In genomic region chr14:11556356-11557130, GRCm38 (mm10) we compare ENCODE assay signal across 7 mouse cellular contexts. TPM values are rescaled to one million over a fixed set of nuclear protein-coding genes. Genes with fewer than 3 reads are reported as not detected.
DNase-seq lines count a peak whose midpoint lies in the region; ATAC-seq and TF ChIP-seq lines count a peak whose summit lies in the region.

No protein-coding gene starts in this region.

- TF ChIP-seq POLR2A in limb, embryonic 14.5 days (IDR thresholded peaks at IDR 0.05; ENCODE audit: borderline replicate concordance, extremely low read depth, insufficient read depth, insufficient read length) = no peak

- DNase-seq in cerebellum, adult 18-20 months = peak; percentile 71 to 86
- DNase-seq in limb, embryonic 14.5 days (ENCODE audit: low spot score) = peak; percentile 58
- peak; percentile 47 for DNase-seq in urinary bladder, adult 2 months (ENCODE audit: low spot score)

- no peaks in the 10 kb centered on the region for H3K36me3 ChIP-seq in forebrain, embryonic 12.5 days (replicated peaks)
- no peaks in the 10 kb centered on the region for H3K36me3 ChIP-seq in heart, embryonic 13.5 days
- H3K36me3 ChIP-seq in kidney, embryonic 16.5 days (ENCODE audit: insufficient read depth, low read length) = no peaks in the 10 kb centered on the region
- no peaks in the 10 kb centered on the region for H3K36me3 ChIP-seq in limb, embryonic 14.5 days (ENCODE audit: control insufficient read depth, insufficient read depth, low read length)
- no peaks in the 10 kb centered on the region for H3K36me3 ChIP-seq in midbrain, embryonic 16.5 days (ENCODE audit: control insufficient read depth, insufficient read depth, low read length)

- H3K4me2 ChIP-seq in forebrain, embryonic 12.5 days = peak overlapping the region; percentile 95
- peak overlapping the region; percentile 97 for H3K4me2 ChIP-seq in heart, embryonic 13.5 days
- H3K4me2 ChIP-seq in kidney, embryonic 16.5 days (replicated peaks; ENCODE audit: low read depth, low read length) = peak overlapping the region; percentile 94
- peak overlapping the region; percentile 97 for H3K4me2 ChIP-seq in limb, embryonic 14.5 days (replicated peaks; ENCODE audit: low read depth, low read length, severe bottlenecking)
- H3K4me2 ChIP-seq in midbrain, embryonic 16.5 days (ENCODE audit: low read length) = peak overlapping the region; percentile 88

- WGBS in forebrain, embryonic 12.5 days = 8% methylated on average over 26 of the region's 26 CpGs
- WGBS in heart, embryonic 13.5 days = 4% methylated on average over 26 of the region's 26 CpGs
- WGBS in kidney, embryonic 16.5 days = 3% methylated on average over 26 of the region's 26 CpGs
- WGBS in limb, embryonic 14.5 days = 2% methylated on average over 26 of the region's 26 CpGs
- WGBS in midbrain, embryonic 16.5 days = 3% methylated on average over 26 of the region's 26 CpGs

- 0 out of 2 replicates have a peak overlapping the region, but pooled peaks have one; percentile 25 for H3K27ac ChIP-seq in forebrain, embryonic 12.5 days
- H3K27ac ChIP-seq in heart, embryonic 13.5 days (replicated peaks) = peak overlapping the region; percentile 32; the same call in 1 of the 2 replicates
- H3K27ac ChIP-seq in kidney, embryonic 16.5 days (ENCODE audit: low read length) = peak overlapping the region; percentile 31
- H3K27ac ChIP-seq in limb, embryonic 14.5 days (replicated peaks; ENCODE audit: low read depth, low read length) = no peak overlapping the region
- H3K27ac ChIP-seq in midbrain, embryonic 16.5 days (ENCODE audit: low read length) = peak overlapping the region; percentile 97

- ATAC-seq in forebrain, embryonic 12.5 days (ENCODE audit: low FRiP score) = peak; percentile 15; the same call in 1 of the 2 replicates
- ATAC-seq in heart, embryonic 13.5 days (ENCODE audit: extremely low read depth, insufficient number of reproducible peaks, low FRiP score, low TSS enrichment) = no peak
- ATAC-seq in kidney, embryonic 16.5 days (ENCODE audit: low FRiP score, low TSS enrichment) = no peak
- no peak for ATAC-seq in limb, embryonic 14.5 days (ENCODE audit: low FRiP score, low read depth)
- peak; percentile 9; the same call in 1 of the 2 replicates for ATAC-seq in midbrain, embryonic 16.5 days

- H3K9me3 ChIP-seq in forebrain, embryonic 12.5 days = no peaks in the 10 kb centered on the region
- no peaks in the 10 kb centered on the region for H3K9me3 ChIP-seq in heart, embryonic 13.5 days
- no peaks in the 10 kb centered on the region for H3K9me3 ChIP-seq in kidney, embryonic 16.5 days (ENCODE audit: low read length)
- no peaks in the 10 kb centered on the region for H3K9me3 ChIP-seq in limb, embryonic 14.5 days (ENCODE audit: control insufficient read depth, low read length)
- H3K9me3 ChIP-seq in midbrain, embryonic 16.5 days (replicated peaks; ENCODE audit: control insufficient read depth, low read length, poor library complexity, severe bottlenecking) = no peaks in the 10 kb centered on the region

- H3K4me1 ChIP-seq in forebrain, embryonic 12.5 days = peaks cover 20% of the 10 kb centered on the region
- peaks cover 36% of the 10 kb centered on the region for H3K4me1 ChIP-seq in heart, embryonic 13.5 days
- H3K4me1 ChIP-seq in kidney, embryonic 16.5 days (ENCODE audit: insufficient read depth, low read length) = peaks cover 51% of the 10 kb centered on the region
- peaks cover 15% of the 10 kb centered on the region for H3K4me1 ChIP-seq in limb, embryonic 14.5 days (ENCODE audit: control insufficient read depth, insufficient read depth, low read length)
- peaks cover 19% of the 10 kb centered on the region for H3K4me1 ChIP-seq in midbrain, embryonic 16.5 days (ENCODE audit: control insufficient read depth, insufficient read depth, low read length)

- peak overlapping the region; percentile 85 for H3K9ac ChIP-seq in forebrain, embryonic 12.5 days
- H3K9ac ChIP-seq in heart, embryonic 13.5 days = peak overlapping the region; percentile 96
- H3K9ac ChIP-seq in kidney, embryonic 16.5 days (replicated peaks; ENCODE audit: low read length) = peak overlapping the region; percentile 97
- peak overlapping the region; percentile 88 for H3K9ac ChIP-seq in limb, embryonic 14.5 days (ENCODE audit: low read depth, low read length, severe bottlenecking)
- peak overlapping the region; percentile 87 for H3K9ac ChIP-seq in midbrain, embryonic 16.5 days (ENCODE audit: low read depth, low read length)

- H3K27me3 ChIP-seq in forebrain, embryonic 12.5 days = peaks cover 2% of the 10 kb centered on the region
- no peaks in the 10 kb centered on the region for H3K27me3 ChIP-seq in heart, embryonic 13.5 days (replicated peaks)
- no peaks in the 10 kb centered on the region for H3K27me3 ChIP-seq in kidney, embryonic 16.5 days (ENCODE audit: insufficient read depth, low read length)
- no peaks in the 10 kb centered on the region for H3K27me3 ChIP-seq in limb, embryonic 14.5 days (ENCODE audit: control insufficient read depth, insufficient read depth, low read length)
- no peaks in the 10 kb centered on the region for H3K27me3 ChIP-seq in midbrain, embryonic 16.5 days (ENCODE audit: control insufficient read depth, insufficient read depth, low read depth, low read length)

- peak overlapping the region; percentile 69 for H3K4me3 ChIP-seq in forebrain, embryonic 12.5 days (replicated peaks)
- peak overlapping the region; percentile 90 for H3K4me3 ChIP-seq in heart, embryonic 13.5 days
- H3K4me3 ChIP-seq in kidney, embryonic 16.5 days (ENCODE audit: low read length) = peak overlapping the region; percentile 87
- peak overlapping the region; percentile 82 for H3K4me3 ChIP-seq in limb, embryonic 14.5 days (replicated peaks; ENCODE audit: low read length)
- H3K4me3 ChIP-seq in midbrain, embryonic 16.5 days (ENCODE audit: low read depth, low read length) = peak overlapping the region; percentile 87

RNA-seq across cellular contexts. Expression of gene Ptprg, which starts 3.2 kb away (rescaled TPM):
- polyA plus RNA-seq in forebrain, embryonic 12.5 days (2016; fragmentation: Nextera tagmentation; extraction: Ambion mirVana) = 40.3 and 44.9 TPM in 2 replicates
- polyA plus RNA-seq in heart, embryonic 13.5 days (2015; fragmentation: Nextera tagmentation; extraction: Ambion mirVana) = 13.6 and 18.3 TPM in 2 replicates
- 38.7 and 42.2 TPM in 2 replicates for polyA plus RNA-seq in kidney, embryonic 16.5 days (2015; fragmentation: Nextera tagmentation; extraction: Ambion mirVana)
- 25.5 and 27.8 TPM in 2 replicates for polyA plus RNA-seq in limb, embryonic 14.5 days (2012; rRNA removed)
- polyA plus RNA-seq in limb, embryonic 14.5 days (2014; fragmentation: Nextera tagmentation; extraction: Ambion mirVana) = 28.6 and 36.5 TPM in 2 replicates
- 37.6 and 40.6 TPM in 2 replicates for polyA plus RNA-seq in midbrain, embryonic 16.5 days (2015; fragmentation: Nextera tagmentation; extraction: Ambion mirVana)
- polyA plus RNA-seq in urinary bladder, adult 2 months (2012; rRNA removed) = 11.6 and 16.2 TPM in 2 replicates

Comparison
In these comparisons a context has a peak if more than half of its experiments do, and no peak if none do; other contexts are left out.
1. ATAC-seq: peak in forebrain, embryonic 12.5 days (single experiment) and midbrain, embryonic 16.5 days (single experiment); none in heart, embryonic 13.5 days (single experiment), kidney, embryonic 16.5 days (single experiment) and limb, embryonic 14.5 days (single experiment).
2. Peak in every context shown above with its lines, with median percentiles within 50 percentile points of each other: DNase-seq, H3K4me2 ChIP-seq, H3K4me3 ChIP-seq and H3K9ac ChIP-seq.